Mouse (Mus musculus): Measurements from ENCODE around the gene Tulp4. TPM values are rescaled to one million over a fixed set of nuclear protein-coding genes. Genes with fewer than 3 reads are reported as not detected.

Tulp4 gene
- polyA plus RNA-seq, 1 experiment from 2014 or later = 33.6 TPM

GRCm38 (mm10) chr17:6102287-6102686, 4.0 kb upstream of the Tulp4 start:
- Histone ChIP-seq H3K27ac (replicated peaks) (no peak overlapping the region), H3K4me2 (replicated peaks; ENCODE audit: low read depth) (no peak overlapping the region), H3K4me1 (replicated peaks; ENCODE audit: control insufficient read depth, insufficient read depth) (no peaks in the 10 kb centered on the region), H3K9ac (ENCODE audit: low read length) (no peak overlapping the region), H3K4me3 (ENCODE audit: low read depth, low read length) (no peak overlapping the region), H3K36me3 (ENCODE audit: control insufficient read depth, insufficient read depth, low read length) (no peaks in the 10 kb centered on the region), H3K9me3 (ENCODE audit: control insufficient read depth, low read length) (no peaks in the 10 kb centered on the region), H3K27me3 (ENCODE audit: control insufficient read depth, insufficient read depth, low read length) (no peaks in the 10 kb centered on the region)
- TF ChIP-seq EP300 (optimal IDR thresholded peaks at IDR 0.05) (no peak), CTCF (IDR thresholded peaks at IDR 0.05; ENCODE audit: low read depth) (no peak)
- DNase-seq (ENCODE audit: low spot score) (no peak), ATAC-seq (ENCODE audit: low FRiP score, low TSS enrichment) (no peak)
- WGBS = 90% methylated on average over 3 of the region's 3 CpGs

GRCm38 (mm10) chr17:6103566-6103965, 2.7 kb upstream of the Tulp4 start:
- Histone ChIP-seq H3K4me3 (ENCODE audit: low read depth, low read length) (no peak overlapping the region), H3K4me2 (replicated peaks; ENCODE audit: low read depth) (no peak overlapping the region), H3K9me3 (ENCODE audit: control insufficient read depth, low read length) (no peaks in the 10 kb centered on the region), H3K27me3 (ENCODE audit: control insufficient read depth, insufficient read depth, low read length) (no peaks in the 10 kb centered on the region), H3K9ac (ENCODE audit: low read length) (no peak overlapping the region), H3K27ac (replicated peaks) (no peak overlapping the region), H3K36me3 (ENCODE audit: control insufficient read depth, insufficient read depth, low read length) (no peaks in the 10 kb centered on the region), H3K4me1 (replicated peaks; ENCODE audit: control insufficient read depth, insufficient read depth) (peaks cover 4% of the 10 kb centered on the region; the same call in 1 of the 2 replicates)
- DNase-seq (ENCODE audit: low spot score) (no peak), ATAC-seq (ENCODE audit: low FRiP score, low TSS enrichment) (no peak)
- TF ChIP-seq CTCF (IDR thresholded peaks at IDR 0.05; ENCODE audit: low read depth) = no peak
- no peak for TF ChIP-seq EP300 (optimal IDR thresholded peaks at IDR 0.05)
- WGBS = 71% methylated on average over 6 of the region's 6 CpGs

- under 1% methylated on average over 36 of the region's 50 CpGs for WGBS
- no peaks in the 10 kb centered on the region for H3K9me3 ChIP-seq (ENCODE audit: control insufficient read depth, low read length)
- no peaks in the 10 kb centered on the region for H3K27me3 ChIP-seq (ENCODE audit: control insufficient read depth, insufficient read depth, low read length)
- H3K9ac ChIP-seq (ENCODE audit: low read length) = peak overlapping the region; percentile 98
- peak overlapping the region; percentile 79 for H3K4me3 ChIP-seq (ENCODE audit: low read depth, low read length)
- H3K36me3 ChIP-seq (ENCODE audit: control insufficient read depth, insufficient read depth, low read length) = no peaks in the 10 kb centered on the region
- DNase-seq (ENCODE audit: low spot score) (peak; percentile 73), ATAC-seq (ENCODE audit: low FRiP score, low TSS enrichment) (peak; percentile 22)
- H3K27ac ChIP-seq (replicated peaks) = peak overlapping the region; percentile 96
- TF ChIP-seq CTCF (IDR thresholded peaks at IDR 0.05; ENCODE audit: low read depth) = no peak
- no peak for TF ChIP-seq EP300 (optimal IDR thresholded peaks at IDR 0.05)
- peak overlapping the region; percentile 77 for H3K4me2 ChIP-seq (replicated peaks; ENCODE audit: low read depth)
- peaks cover 6% of the 10 kb centered on the region; the same call in 1 of the 2 replicates for H3K4me1 ChIP-seq (replicated peaks; ENCODE audit: control insufficient read depth, insufficient read depth)
Observed at GRCm38 (mm10) chr17:6107015-6107601, 871 bp downstream of the Tulp4 start.

GRCm38 (mm10) chr17:6108175-6108574, 1.9 kb downstream of the Tulp4 start:
- Histone ChIP-seq H3K36me3 (ENCODE audit: control insufficient read depth, insufficient read depth, low read length) (no peaks in the 10 kb centered on the region), H3K4me3 (ENCODE audit: low read depth, low read length) (peak overlapping the region; percentile 79), H3K27me3 (ENCODE audit: control insufficient read depth, insufficient read depth, low read length) (no peaks in the 10 kb centered on the region), H3K27ac (replicated peaks) (0 out of 2 replicates have a peak overlapping the region, but pooled peaks have one; percentile 20), H3K9me3 (ENCODE audit: control insufficient read depth, low read length) (no peaks in the 10 kb centered on the region), H3K4me1 (replicated peaks; ENCODE audit: control insufficient read depth, insufficient read depth) (peaks cover 6% of the 10 kb centered on the region; the same call in 1 of the 2 replicates), H3K9ac (ENCODE audit: low read length) (peak overlapping the region; percentile 98), H3K4me2 (replicated peaks; ENCODE audit: low read depth) (peak overlapping the region; percentile 77)
- ATAC-seq (ENCODE audit: low FRiP score, low TSS enrichment) = no peak
- DNase-seq (ENCODE audit: low spot score) = no peak
- no peak for TF ChIP-seq CTCF (IDR thresholded peaks at IDR 0.05; ENCODE audit: low read depth)
- TF ChIP-seq EP300 (optimal IDR thresholded peaks at IDR 0.05) = no peak
- WGBS = 46% methylated on average over 7 of the region's 7 CpGs

GRCm38 (mm10) chr17:6110956-6111355, 4.7 kb downstream of the Tulp4 start:
- H3K4me2 ChIP-seq (replicated peaks; ENCODE audit: low read depth) = no peak overlapping the region
- H3K27ac ChIP-seq (replicated peaks) = no peak overlapping the region
- peaks cover 6% of the 10 kb centered on the region; the same call in 1 of the 2 replicates for H3K4me1 ChIP-seq (replicated peaks; ENCODE audit: control insufficient read depth, insufficient read depth)
- no peak overlapping the region for H3K4me3 ChIP-seq (ENCODE audit: low read depth, low read length)
- WGBS = 75% methylated on average over 3 of the region's 3 CpGs
- no peaks in the 10 kb centered on the region for H3K27me3 ChIP-seq (ENCODE audit: control insufficient read depth, insufficient read depth, low read length)
- DNase-seq (ENCODE audit: low spot score) (no peak), ATAC-seq (ENCODE audit: low FRiP score, low TSS enrichment) (no peak)
- H3K9me3 ChIP-seq (ENCODE audit: control insufficient read depth, low read length) = no peaks in the 10 kb centered on the region
- H3K9ac ChIP-seq (ENCODE audit: low read length) = no peak overlapping the region
- H3K36me3 ChIP-seq (ENCODE audit: control insufficient read depth, insufficient read depth, low read length) = no peaks in the 10 kb centered on the region
- peak; percentile 59 for TF ChIP-seq CTCF (IDR thresholded peaks at IDR 0.05; ENCODE audit: low read depth)
- TF ChIP-seq EP300 (optimal IDR thresholded peaks at IDR 0.05) = no peak

GRCm38 (mm10) chr17:6113653-6114052, 7.4 kb downstream of the Tulp4 start:
- H3K9me3 ChIP-seq (ENCODE audit: control insufficient read depth, low read length) = no peaks in the 10 kb centered on the region
- no peak overlapping the region for H3K4me3 ChIP-seq (ENCODE audit: low read depth, low read length)
- TF ChIP-seq EP300 (optimal IDR thresholded peaks at IDR 0.05) (no peak), CTCF (IDR thresholded peaks at IDR 0.05; ENCODE audit: low read depth) (no peak)
- no peak overlapping the region for H3K4me2 ChIP-seq (replicated peaks; ENCODE audit: low read depth)
- no peak for ATAC-seq (ENCODE audit: low FRiP score, low TSS enrichment)
- no peak overlapping the region for H3K27ac ChIP-seq (replicated peaks)
- DNase-seq (ENCODE audit: low spot score) = no peak
- 0 out of 2 replicates have a peak, but pooled peaks cover 2% of the 10 kb centered on the region for H3K4me1 ChIP-seq (replicated peaks; ENCODE audit: control insufficient read depth, insufficient read depth)
- 86% methylated on average over 6 of the region's 6 CpGs for WGBS
- no peaks in the 10 kb centered on the region for H3K36me3 ChIP-seq (ENCODE audit: control insufficient read depth, insufficient read depth, low read length)
- no peak overlapping the region for H3K9ac ChIP-seq (ENCODE audit: low read length)
- H3K27me3 ChIP-seq (ENCODE audit: control insufficient read depth, insufficient read depth, low read length) = no peaks in the 10 kb centered on the region

All from stomach, postnatal 0 days (tissue).